Mouse (Mus musculus) C2C12 (cell line): Measurements from ENCODE around the gene Dnaic1.

Experiments
- CEBPB ChIP-seq: IDR thresholded peaks from one replicate; pipeline ENCODE4 v1.6.1; 2011; ENCODE audit warnings: low read depth, mild to moderate bottlenecking, control low read depth, moderate library complexity
- CTCF ChIP-seq: IDR thresholded peaks from one replicate; pipeline ENCODE4 v1.5.1; 2011; ENCODE audit not compliant: control insufficient read depth, insufficient read depth, insufficient read length
- MYOD1 ChIP-seq: IDR thresholded peaks from one replicate; pipeline ENCODE4 v1.6.1; 2011; ENCODE audit warnings: low read depth; ENCODE audit not compliant: control insufficient read depth, insufficient read length
- MYOG ChIP-seq: IDR thresholded peaks from one replicate; pipeline ENCODE4 v1.6.1; 2011; ENCODE audit not compliant: control insufficient read depth, insufficient read length; ENCODE audit errors: extremely low read depth

DNA sequence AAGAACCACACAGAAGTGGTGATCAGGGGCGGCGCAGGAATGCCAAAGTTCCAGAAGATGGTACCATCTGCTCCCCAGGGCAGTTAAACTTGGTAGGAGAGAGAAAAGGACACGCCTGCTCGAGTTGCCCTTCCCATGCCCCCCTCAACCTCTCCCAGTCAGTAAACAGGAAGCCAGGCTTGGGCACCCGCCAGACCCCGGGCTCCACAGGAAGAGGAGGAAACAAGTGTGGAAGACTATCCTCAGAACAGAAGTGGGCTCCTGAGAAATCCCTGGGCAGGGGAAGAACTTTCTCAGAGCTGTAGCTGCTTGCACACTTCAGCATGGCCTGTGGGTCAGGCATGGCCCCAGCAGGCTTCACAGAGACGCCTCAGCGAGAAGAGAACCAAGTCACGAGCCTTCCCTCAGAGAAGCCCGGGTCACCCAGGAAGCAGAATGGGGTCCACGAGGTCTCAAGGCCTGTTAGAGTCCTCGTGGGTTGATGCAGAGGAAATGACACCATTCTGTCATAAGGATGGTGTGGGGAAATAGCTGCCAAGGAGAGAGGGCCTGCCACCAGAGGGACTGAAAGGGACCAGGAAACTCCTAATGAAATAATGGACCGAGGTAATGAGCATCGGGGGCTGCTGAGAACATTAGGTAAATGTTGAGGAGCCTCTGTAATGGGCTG, 14.4 kb upstream of the Dnaic1 start:
- TF ChIP-seq CTCF (no peak), CEBPB (no peak), MYOD1 (no peak), MYOG (no peak)
